Comparison of ENCODE assay signal across 8 mouse cellular contexts in the genomic region with DNA sequence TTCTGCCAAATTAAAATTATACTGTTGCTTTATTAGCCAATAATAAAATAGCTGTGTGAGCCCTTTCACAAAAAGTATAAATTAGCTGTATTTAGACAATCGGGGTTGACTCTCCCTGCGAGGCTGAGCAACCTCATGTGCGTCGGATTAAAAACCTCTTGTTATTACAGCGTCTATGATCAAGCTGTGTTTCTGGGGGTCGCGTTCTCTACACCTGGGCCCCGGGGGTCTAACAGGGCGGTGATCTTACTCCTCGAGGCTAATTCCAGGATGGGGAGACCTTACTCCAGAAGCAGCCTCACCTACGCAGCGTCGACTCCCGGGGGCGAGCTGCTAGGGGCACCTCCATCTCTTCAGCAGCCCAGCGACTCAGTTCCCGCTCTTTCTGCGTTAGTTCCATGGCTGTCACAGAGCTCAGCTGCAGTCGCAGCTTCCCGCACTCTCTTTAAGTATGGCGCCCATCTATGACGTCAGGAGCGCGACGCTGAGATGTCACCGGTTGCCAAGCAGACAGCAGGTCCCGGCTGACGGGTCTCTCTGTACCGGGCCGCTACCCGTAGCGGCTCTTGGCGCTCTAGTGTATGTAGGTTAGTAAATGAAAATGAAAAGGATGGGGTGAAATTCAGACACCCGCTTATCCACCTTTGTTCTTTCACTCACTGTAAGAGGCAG. TPM values are rescaled to one million over a fixed set of nuclear protein-coding genes. Genes with fewer than 3 reads are reported as not detected.
A peak's percentile ranks its signal among the peaks of the same experiment; 100 is the strongest.
DNase-seq lines count a peak whose midpoint lies in the region; ATAC-seq lines count a peak whose summit lies in the region.

A gene (minus strand): TSS at position 466 of the 672 bp plus-strand sequence.

- peak; percentile 93 for ATAC-seq in hindbrain, embryonic 12.5 days (ENCODE audit: low FRiP score)

- H3K27ac ChIP-seq in hindbrain, embryonic 12.5 days: peak within 1 kb of the TSS; percentile 70

- H3K4me3 ChIP-seq in hindbrain, embryonic 12.5 days: peak within 1 kb of the TSS; percentile 59

- WGBS in hindbrain, embryonic 12.5 days: 1% methylated on average over 34 of the region's 34 CpGs

- 0 out of 2 replicates have a peak, but pooled peaks cover 5% of the 10 kb centered on the region for H3K27me3 ChIP-seq in hindbrain, embryonic 12.5 days

- peak; percentile 92 for DNase-seq in MN1 (ENCODE audit: low spot score)
- DNase-seq in cerebellum, adult 9-10 months: peak; percentile 92
- peak; percentile 81 to 95 for DNase-seq in frontal cortex, adult 2 months (ENCODE audit: extremely low spot score in 1 of 2, low spot score in 1 of 2)
- DNase-seq in layer of hippocampus, postnatal 14 days (ENCODE audit: low spot score in 2 of 2): peak; percentile 88 to 94
- peak; percentile 91 for DNase-seq in lung, postnatal 14 days
- peak; percentile 86 for DNase-seq in retina, adult 2 months (ENCODE audit: low read depth, low spot score)
- DNase-seq in thymus, postnatal 36 days: peak; percentile 87 to 89

- peak within 1 kb of the TSS; percentile 85 for H3K4me2 ChIP-seq in hindbrain, embryonic 12.5 days (replicated peaks)

- no peaks in the 10 kb centered on the region for H3K9me3 ChIP-seq in hindbrain, embryonic 12.5 days (replicated peaks)

- peak within 1 kb of the TSS; percentile 72 for H3K9ac ChIP-seq in hindbrain, embryonic 12.5 days

- peaks cover 13% of the 10 kb centered on the region for H3K4me1 ChIP-seq in hindbrain, embryonic 12.5 days

- H3K36me3 ChIP-seq in hindbrain, embryonic 12.5 days: peaks cover 24% of the 10 kb centered on the region

RNA-seq across cellular contexts. Expression of the gene that starts here (rescaled TPM):
- polyA plus RNA-seq in frontal cortex, adult 2 months (2012; rRNA removed): 11.8 and 13.0 TPM in 2 replicates
- polyA plus RNA-seq in hindbrain, embryonic 12.5 days (2016; fragmentation: Nextera tagmentation; extraction: Ambion mirVana): 35.4 and 38.4 TPM in 2 replicates
- 1 to 10 TPM; 4.5 to 5.0 TPM for total RNA-seq in layer of hippocampus, postnatal 14 days (2021)

Comparison
In these comparisons a context has a peak if more than half of its experiments do, and no peak if none do; other contexts are left out.
1. Peak in every context shown above with its lines: DNase-seq, ATAC-seq, H3K4me3 ChIP-seq and H3K27ac ChIP-seq.